Mouse (Mus musculus): ENCODE measurements at regions not wholly inside any gene's neighbourhood (a gene's known extent, or its start where the extent isn't known, plus 50 kb on each side); places are given as distances from the start of the nearest gene placed in this dataset.

DNA sequence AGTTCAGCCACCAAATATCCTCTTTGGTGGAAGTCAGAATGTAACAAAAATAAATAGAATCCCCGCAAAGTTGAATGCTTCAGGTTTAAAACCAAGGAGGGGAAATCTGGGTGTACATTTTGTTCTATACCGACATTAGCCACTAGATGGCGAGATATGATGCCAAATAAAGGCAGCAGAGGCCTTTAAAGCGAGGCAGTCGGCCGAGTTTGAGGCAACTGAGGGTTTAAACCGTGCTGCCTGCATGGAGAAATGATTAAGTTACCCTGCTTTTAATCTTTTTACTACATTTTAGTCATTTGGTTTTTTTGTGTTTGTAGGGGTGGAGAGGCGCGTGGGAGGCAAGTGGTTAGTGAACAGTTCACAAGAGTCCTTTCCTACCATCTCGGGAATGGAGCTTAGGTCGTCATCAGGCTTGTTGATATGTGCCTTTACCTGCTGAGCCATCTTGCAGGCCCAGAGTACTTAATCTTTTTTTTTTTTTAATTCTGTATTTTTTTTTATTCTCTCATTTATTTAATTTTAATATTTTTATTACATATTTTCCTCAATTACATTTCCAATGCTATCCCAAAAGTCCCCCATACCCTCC is 2828.7 kb downstream of the 9330182O14Rik start:
- no peak for TF ChIP-seq MAFK (IDR thresholded peaks at IDR 0.05; ENCODE audit: insufficient read depth, low read depth, low read length)
- peak; percentile 45; the same call in 1 of the 2 replicates for TF ChIP-seq ZC3H11A (IDR thresholded peaks at IDR 0.05; ENCODE audit: borderline replicate concordance, low read depth, low read length)
- no peak for TF ChIP-seq ZNF384 (IDR thresholded peaks at IDR 0.05; ENCODE audit: low read depth, low read length)
- no peak for TF ChIP-seq HCFC1 (IDR thresholded peaks at IDR 0.05; ENCODE audit: borderline replicate concordance, insufficient read depth, low read length)
- no peak for TF ChIP-seq CHD2 (IDR thresholded peaks at IDR 0.05; ENCODE audit: low read depth, low read length)

All from ES-E14 (cell line).